Mouse (Mus musculus) G1E (cell line): ENCODE measurements at regions not wholly inside any gene's neighbourhood (a gene's known extent, or its start where the extent isn't known, plus 50 kb on each side); places are given as distances from the start of the nearest gene placed in this dataset.

Experiments used
- CTCF ChIP-seq: IDR thresholded peaks from 2 replicates; pipeline ENCODE4 v1.5.1; 2012; ENCODE audit warnings: low read depth, low read length, inconsistent platforms, mixed read lengths
- GATA1 ChIP-seq: IDR thresholded peaks from 2 replicates; pipeline ENCODE4 v1.6.1; 2012; ENCODE audit warnings: borderline replicate concordance, low read length, inconsistent platforms, mixed read lengths
- POLR2AphosphoS5 ChIP-seq: IDR thresholded peaks from 2 replicates; pipeline ENCODE4 v1.6.1; 2012; ENCODE audit warnings: low read depth, low read length, inconsistent platforms; ENCODE audit not compliant: insufficient replicate concordance
- TAL1 ChIP-seq: conservative IDR thresholded peaks from 2 replicates; pipeline ENCODE4 v1.6.1; 2012; ENCODE audit warnings: low read depth, low read length, inconsistent platforms, mixed read lengths

- TF ChIP-seq GATA1 = no peak
- no peak for TF ChIP-seq CTCF
- TF ChIP-seq TAL1 = no peak
- no peak for TF ChIP-seq POLR2AphosphoS5
Observed at GRCm38 (mm10) chr10:29824939-29825658, 289.4 kb upstream of the Rspo3 start.
